Mouse (Mus musculus): ENCODE data around the gene Patz1. TPM values are rescaled to one million over a fixed set of nuclear protein-coding genes. Genes with fewer than 3 reads are reported as not detected.

Gene Patz1
- 10 to 100 TPM; 31.9 to 47.9 (median 40.5) TPM for total RNA-seq (2022)

- no peak for DNase-seq
Measured at GRCm38 (mm10) chr11:3288521-3289301, at the start of gene Patz1. Gene Patz1, plus strand, starts transcription at chr11:3288874.

GRCm38 (mm10) chr11:3242395-3242794 lies 46.3 kb upstream of the Patz1 start:
- no peak for DNase-seq

- no peak for DNase-seq
Measured at GRCm38 (mm10) chr11:3243771-3244170, 44.9 kb upstream of the Patz1 start.

- no peak for DNase-seq
Measured at GRCm38 (mm10) chr11:3247387-3247786, 41.3 kb upstream of the Patz1 start.

- DNase-seq = no peak
Measured at GRCm38 (mm10) chr11:3259537-3259936, 29.1 kb upstream of the Patz1 start.

GRCm38 (mm10) chr11:3265291-3266078 lies 23.2 kb upstream of the Patz1 start:
- DNase-seq = no peak

GRCm38 (mm10) chr11:3266079-3266685 lies 22.5 kb upstream of the Patz1 start, which contains the start of gene Drg1:
Gene Drg1, minus strand, starts transcription at chr11:3266415.
- DNase-seq = peak; percentile 91

GRCm38 (mm10) chr11:3267133-3267532 lies 21.5 kb upstream of the Patz1 start:
- no peak for DNase-seq

- no peak for DNase-seq
Measured at GRCm38 (mm10) chr11:3269241-3269640, 19.4 kb upstream of the Patz1 start.

GRCm38 (mm10) chr11:3278351-3278750 lies 10.3 kb upstream of the Patz1 start:
- no peak for DNase-seq

- no peak for DNase-seq
Measured at GRCm38 (mm10) chr11:3279729-3280128, 8.9 kb upstream of the Patz1 start.

- DNase-seq = no peak
Measured at GRCm38 (mm10) chr11:3282887-3283286, 5.8 kb upstream of the Patz1 start.

- no peak for DNase-seq
Measured at GRCm38 (mm10) chr11:3283645-3284044, 5.0 kb upstream of the Patz1 start.

GRCm38 (mm10) chr11:3285940-3286339 lies 2.7 kb upstream of the Patz1 start:
- DNase-seq = no peak

- DNase-seq = no peak
Measured at GRCm38 (mm10) chr11:3287131-3287530, 1.5 kb upstream of the Patz1 start.

GRCm38 (mm10) chr11:3287921-3288320 lies 753 bp upstream of the Patz1 start:
- DNase-seq = no peak

- DNase-seq = peak; percentile 63
Measured at GRCm38 (mm10) chr11:3289302-3289802, 678 bp downstream of the Patz1 start.

- peak; percentile 74 for DNase-seq
Measured at GRCm38 (mm10) chr11:3289803-3290639, 1.3 kb downstream of the Patz1 start.

- DNase-seq = no peak
Measured at GRCm38 (mm10) chr11:3290640-3291310, 2.1 kb downstream of the Patz1 start.

- DNase-seq = no peak
Measured at GRCm38 (mm10) chr11:3291311-3292061, 2.8 kb downstream of the Patz1 start.

- DNase-seq = no peak
Measured at GRCm38 (mm10) chr11:3292062-3292421, 3.4 kb downstream of the Patz1 start.
